Mouse (Mus musculus) C2C12 (cell line): ENCODE measurements around the gene Slc16a8. TPM values are rescaled to one million over a fixed set of nuclear protein-coding genes. Genes with fewer than 3 reads are reported as not detected.

Experiments used
- H3K27me3 ChIP-seq: one replicate; pipeline ENCODE4 v1.6.1; 2011; ENCODE audit not compliant: control insufficient read depth, insufficient read depth, insufficient read length
- H3K36me3 ChIP-seq: one replicate; pipeline ENCODE4 v1.6.1; 2011; ENCODE audit not compliant: control insufficient read depth, insufficient read depth
- H3K4me3 ChIP-seq: one replicate; pipeline ENCODE4 v1.5.1; 2011; ENCODE audit warnings: mild to moderate bottlenecking, control low read depth; ENCODE audit not compliant: poor library complexity, insufficient read depth, severe bottlenecking
- H3K79me2 ChIP-seq: one replicate; pipeline ENCODE4 v1.6.1; 2011; ENCODE audit not compliant: control insufficient read depth, insufficient read depth
- H3K79me3 ChIP-seq: one replicate; pipeline ENCODE4 v1.6.1; 2011; ENCODE audit warnings: low read depth, control low read depth
- H3ac ChIP-seq: one replicate; pipeline ENCODE3; 2011; ENCODE audit warnings: low read depth; ENCODE audit not compliant: control insufficient read depth, insufficient read length
- CEBPB ChIP-seq: IDR thresholded peaks from one replicate; pipeline ENCODE4 v1.6.1; 2011; ENCODE audit warnings: low read depth, mild to moderate bottlenecking, control low read depth, moderate library complexity
- CTCF ChIP-seq: IDR thresholded peaks from one replicate; pipeline ENCODE4 v1.5.1; 2011; ENCODE audit not compliant: control insufficient read depth, insufficient read depth, insufficient read length
- FOSL1 ChIP-seq: IDR thresholded peaks from one replicate; pipeline ENCODE4 v1.8.0; 2011; ENCODE audit warnings: mild to moderate bottlenecking, low read length; ENCODE audit not compliant: poor library complexity, insufficient read depth, severe bottlenecking
- MAX ChIP-seq: IDR thresholded peaks from one replicate; pipeline ENCODE4 v1.6.1; 2011; ENCODE audit warnings: mild to moderate bottlenecking, control low read depth
- MYOD1 ChIP-seq: IDR thresholded peaks from one replicate; pipeline ENCODE4 v1.6.1; 2011; ENCODE audit warnings: low read depth; ENCODE audit not compliant: control insufficient read depth, insufficient read length
- MYOG ChIP-seq: IDR thresholded peaks from one replicate; pipeline ENCODE4 v1.6.1; 2011; ENCODE audit not compliant: control insufficient read depth, insufficient read length; ENCODE audit errors: extremely low read depth
- USF1 ChIP-seq: IDR thresholded peaks from one replicate; pipeline ENCODE4 v1.6.1; 2011; ENCODE audit warnings: low read depth, mild to moderate bottlenecking, control low read depth, moderate library complexity
- polyA plus RNA-seq: library from polyadenylated mRNA; unstranded; fragments of >200 nt; fragmentation: generic; extraction: Trizol; gene quantifications from one replicate; pipeline ENCODE4 v1.2.1, GENCODE M21; 2012; ENCODE audit warnings: missing spikeins

Gene Slc16a8
- polyA plus RNA-seq, 1 experiment, result 0.11 TPM

DNA sequence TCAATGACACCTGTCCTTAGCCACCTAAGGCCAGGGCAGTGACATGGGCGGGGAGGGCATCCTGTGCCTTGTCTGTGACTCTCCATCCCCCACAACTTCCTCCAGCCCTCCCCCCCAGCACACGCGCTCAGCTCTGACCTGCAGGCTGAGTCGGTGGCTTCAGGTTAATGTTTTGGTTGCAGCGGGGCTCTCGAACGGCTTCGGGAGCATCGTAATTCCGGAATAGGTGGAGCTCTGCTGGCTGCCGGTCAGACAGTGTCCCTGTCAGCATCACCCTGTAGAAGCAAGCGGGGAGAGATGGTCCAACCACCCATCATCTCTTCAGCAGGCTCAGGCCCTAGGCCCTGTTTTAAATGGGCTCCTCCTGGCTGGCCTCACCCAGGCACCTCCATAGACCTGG lies 34.9 kb upstream of the Slc16a8 start:
- H3K4me3 ChIP-seq, result no peak overlapping the region
- H3K27me3 ChIP-seq, result no peaks in the 10 kb centered on the region
- TF ChIP-seq FOSL1, result no peak
- TF ChIP-seq CTCF, result no peak
- H3K79me3 ChIP-seq, result no peaks in the 10 kb centered on the region
- H3K79me2 ChIP-seq, result no peaks in the 10 kb centered on the region
- H3ac ChIP-seq, result no peak overlapping the region
- peaks cover 14% of the 10 kb centered on the region for H3K36me3 ChIP-seq

GRCm38 (mm10) chr15:79288387-79288786 lies 33.8 kb upstream of the Slc16a8 start:
- H3K4me3 ChIP-seq, result no peak overlapping the region
- no peaks in the 10 kb centered on the region for H3K27me3 ChIP-seq
- peaks cover 14% of the 10 kb centered on the region for H3K36me3 ChIP-seq
- H3K79me3 ChIP-seq, result no peaks in the 10 kb centered on the region
- TF ChIP-seq MYOD1 (no peak), CTCF (no peak), FOSL1 (no peak), CEBPB (no peak), MYOG (no peak), USF1 (no peak), MAX (no peak)
- H3K79me2 ChIP-seq, result no peaks in the 10 kb centered on the region
- no peak overlapping the region for H3ac ChIP-seq

- Histone ChIP-seq H3K36me3 (peaks cover 14% of the 10 kb centered on the region), H3K79me3 (no peaks in the 10 kb centered on the region), H3K79me2 (no peaks in the 10 kb centered on the region), H3ac (no peak overlapping the region), H3K4me3 (no peak overlapping the region), H3K27me3 (no peaks in the 10 kb centered on the region)
- no peak for TF ChIP-seq FOSL1
Measured at GRCm38 (mm10) chr15:79287091-79287490, 32.5 kb upstream of the Slc16a8 start.

DNA sequence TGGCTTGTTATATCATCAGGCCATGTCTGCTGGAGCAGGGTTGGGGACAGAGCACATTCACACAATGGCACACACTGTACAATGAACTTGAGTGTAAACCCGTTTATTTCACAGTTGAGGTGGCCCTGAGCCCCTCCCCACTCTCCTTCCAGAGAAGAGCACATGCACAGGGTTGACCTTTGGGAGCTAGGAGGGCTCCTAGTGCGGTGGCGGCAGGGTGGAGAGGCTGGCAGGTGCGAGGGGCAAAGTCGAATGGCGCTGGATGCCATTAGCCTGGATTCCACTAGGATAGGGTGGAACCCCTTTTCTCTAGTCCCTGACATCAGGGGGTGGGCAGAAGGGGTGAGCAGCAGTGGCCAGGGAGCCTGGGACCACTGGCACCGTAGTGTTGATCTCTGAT lies 31.6 kb upstream of the Slc16a8 start:
- H3K36me3 ChIP-seq, result peaks cover 14% of the 10 kb centered on the region
- H3ac ChIP-seq, result no peak overlapping the region
- no peak overlapping the region for H3K4me3 ChIP-seq
- no peaks in the 10 kb centered on the region for H3K79me2 ChIP-seq
- no peaks in the 10 kb centered on the region for H3K27me3 ChIP-seq
- TF ChIP-seq MYOD1 (no peak), USF1 (no peak), FOSL1 (no peak), CTCF (no peak), MAX (no peak), CEBPB (no peak), MYOG (no peak)
- no peaks in the 10 kb centered on the region for H3K79me3 ChIP-seq

- no peaks in the 10 kb centered on the region for H3K79me2 ChIP-seq
- no peak within 1 kb of the TSS for H3K4me3 ChIP-seq
- H3K79me3 ChIP-seq, result no peaks in the 10 kb centered on the region
- H3K27me3 ChIP-seq, result no peaks in the 10 kb centered on the region
- no peak within 1 kb of the TSS for H3ac ChIP-seq
- H3K36me3 ChIP-seq, result peaks cover 14% of the 10 kb centered on the region
- TF ChIP-seq CTCF (no peak), MYOD1 (no peak), MAX (no peak), MYOG (no peak), FOSL1 (no peak), CEBPB (no peak), USF1 (no peak)
Measured at GRCm38 (mm10) chr15:79285399-79285798, 30.8 kb upstream of the Slc16a8 start, which contains the start of gene Baiap2l2. TSS of gene Baiap2l2 (minus strand) at chr15:79285537.

DNA sequence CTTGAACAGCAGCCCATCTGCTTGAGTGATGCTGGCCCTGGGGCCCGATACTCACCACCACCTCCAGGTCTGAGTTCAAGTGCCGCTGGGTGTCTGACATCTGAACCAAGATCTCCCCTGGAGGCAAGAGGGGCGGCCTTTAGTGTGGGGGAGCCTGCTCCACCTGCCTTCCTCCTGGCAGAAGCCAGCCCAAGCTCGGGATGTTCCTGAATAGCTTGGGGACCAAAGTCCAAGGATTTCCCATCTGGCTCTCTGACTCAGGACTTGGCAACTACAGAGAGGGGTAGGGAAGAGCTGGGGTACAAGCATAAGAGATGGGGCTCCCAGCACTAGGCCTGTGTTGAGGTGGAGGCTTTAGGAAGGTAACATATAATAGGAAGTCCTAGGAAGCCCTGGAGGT lies 28.8 kb upstream of the Slc16a8 start:
- Histone ChIP-seq H3ac (no peak overlapping the region), H3K4me3 (no peak overlapping the region), H3K79me3 (no peaks in the 10 kb centered on the region), H3K27me3 (no peaks in the 10 kb centered on the region), H3K79me2 (no peaks in the 10 kb centered on the region), H3K36me3 (peaks cover 3% of the 10 kb centered on the region)
- TF ChIP-seq MAX (no peak), MYOD1 (no peak), USF1 (no peak), FOSL1 (no peak), CTCF (no peak), MYOG (no peak), CEBPB (no peak)
